Mouse (Mus musculus) kidney, embryonic 15.5 days (tissue): ENCODE results near the gene Eras. TPM values are rescaled to one million over a fixed set of nuclear protein-coding genes. Genes with fewer than 3 reads are reported as not detected.

Experiments
- ATAC-seq: fragments of 200-750 bp; cut with Nextera tagmentation; replicated peaks from 2 replicates; pipeline ENCODE4 v1.8.0; 2017; ENCODE audit warnings: moderate TSS enrichment; ENCODE audit not compliant: low FRiP score
- H3K27ac ChIP-seq: fragments of 300-500 bp; sonication (generic); 2 replicates; pipeline ENCODE4 v1.5.1; 2015; ENCODE audit warnings: mild to moderate bottlenecking, inconsistent platforms
- H3K27me3 ChIP-seq: fragments of 300-500 bp; sonication (generic); 2 replicates; pipeline ENCODE4 v1.6.1; 2015; ENCODE audit warnings: inconsistent platforms
- H3K36me3 ChIP-seq: fragments of 300-500 bp; sonication (generic); 2 replicates; pipeline ENCODE4 v1.6.1; 2015; ENCODE audit warnings: inconsistent platforms
- H3K4me1 ChIP-seq: fragments of 300-500 bp; sonication (generic); 2 replicates; pipeline ENCODE4 v1.6.1; 2015; ENCODE audit warnings: inconsistent platforms
- H3K4me2 ChIP-seq: fragments of 300-500 bp; sonication (generic); 2 replicates; pipeline ENCODE4 v1.6.1; 2015; ENCODE audit warnings: moderate library complexity, mild to moderate bottlenecking, inconsistent platforms
- H3K4me3 ChIP-seq: fragments of 300-500 bp; sonication (generic); replicated peaks from 2 replicates; pipeline ENCODE4 v1.5.1; 2015; ENCODE audit warnings: mild to moderate bottlenecking, inconsistent platforms
- H3K9ac ChIP-seq: fragments of 300-500 bp; sonication (generic); 2 replicates; pipeline ENCODE4 v1.6.1; 2015; ENCODE audit warnings: mild to moderate bottlenecking, inconsistent platforms
- H3K9me3 ChIP-seq: fragments of 300-500 bp; sonication (generic); replicated peaks from 2 replicates; pipeline ENCODE4 v1.6.1; 2016; ENCODE audit warnings: inconsistent platforms
- WGBS: fragments of 180-500 bp; shearing (Covaris S2); methylation state at CpG from one replicate; pipeline ENCODE4 v1.1.7; 2015; ENCODE audit warnings: mixed read lengths; 5-methylcytosine and 5-hydroxymethylcytosine counted together
- polyA plus RNA-seq: library from polyadenylated mRNA; unstranded; fragments of >200 nt; fragmentation: Nextera tagmentation; extraction: Ambion mirVana; gene quantifications from 2 replicates; pipeline ENCODE4 v1.2.1, GENCODE M21; 2015

Eras gene
- polyA plus RNA-seq = not detected in 2 replicates

DNA sequence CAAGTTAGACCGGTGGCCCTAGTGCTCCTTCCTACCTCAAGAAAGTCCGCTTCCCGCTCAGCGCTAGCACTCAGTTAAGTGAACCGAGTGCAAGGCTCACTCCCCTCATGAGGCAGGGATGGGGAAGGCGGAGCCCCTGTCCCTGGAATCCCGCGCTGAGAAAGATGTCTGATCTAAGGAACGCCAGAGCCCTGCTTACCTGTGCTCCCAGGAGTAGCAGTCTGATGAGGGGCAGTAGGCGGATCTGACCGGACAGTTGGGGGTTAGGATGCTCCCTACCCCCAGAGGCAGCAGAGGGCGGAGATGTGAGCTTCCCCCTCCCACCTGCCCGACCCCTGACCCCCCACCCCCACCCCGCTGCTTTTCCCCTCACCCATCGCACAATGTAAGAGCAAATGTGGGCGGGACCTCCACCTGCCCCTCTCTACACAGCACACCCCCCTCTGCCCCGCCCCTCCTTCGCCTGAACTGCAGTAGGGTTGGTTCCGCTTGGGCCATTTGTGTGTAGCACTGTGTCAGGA, at the start of gene Eras:
Eras (minus strand) TSS at position 338 of the 521 bp plus-strand sequence.
- ATAC-seq = no peak
- Histone ChIP-seq H3K9ac (no peak within 1 kb of the TSS), H3K4me2 (0 out of 2 replicates have a peak within 1 kb of the TSS, but pooled peaks have one; percentile 12), H3K4me1 (no peaks in the 10 kb centered on the region), H3K27ac (no peak within 1 kb of the TSS), H3K27me3 (peaks cover 49% of the 10 kb centered on the region), H3K4me3 (no peak within 1 kb of the TSS), H3K9me3 (0 out of 2 replicates have a peak, but pooled peaks cover 4% of the 10 kb centered on the region), H3K36me3 (peaks cover 29% of the 10 kb centered on the region)
- WGBS = 22% methylated on average over 19 of the region's 19 CpGs

DNA sequence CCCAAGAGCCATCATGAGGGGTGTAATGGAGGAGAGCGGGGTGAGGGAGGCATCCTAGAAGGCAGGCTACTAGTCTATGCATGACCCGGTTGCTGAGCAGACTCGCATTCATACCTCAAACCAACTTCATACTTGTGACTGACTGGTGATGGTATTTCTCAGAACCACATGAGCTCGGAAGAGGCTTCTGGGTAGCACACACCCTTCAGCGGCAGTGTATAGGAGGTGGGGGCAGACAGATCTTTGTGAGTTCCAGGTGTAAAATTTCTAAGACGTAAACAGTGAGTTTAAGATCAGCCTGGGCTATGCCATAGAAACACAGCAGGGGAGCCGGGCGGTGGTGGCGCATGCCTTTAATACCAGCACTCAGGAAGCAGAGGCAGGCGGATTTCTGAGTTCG, 49.5 kb upstream of the Eras start, which contains the start of gene Gata1:
Gata1 (minus strand) TSS at position 180 of the 400 bp plus-strand sequence.
- no peak for ATAC-seq
- WGBS = 89% methylated on average over 11 of the region's 11 CpGs
- no peak within 1 kb of the TSS for H3K4me2 ChIP-seq

DNA sequence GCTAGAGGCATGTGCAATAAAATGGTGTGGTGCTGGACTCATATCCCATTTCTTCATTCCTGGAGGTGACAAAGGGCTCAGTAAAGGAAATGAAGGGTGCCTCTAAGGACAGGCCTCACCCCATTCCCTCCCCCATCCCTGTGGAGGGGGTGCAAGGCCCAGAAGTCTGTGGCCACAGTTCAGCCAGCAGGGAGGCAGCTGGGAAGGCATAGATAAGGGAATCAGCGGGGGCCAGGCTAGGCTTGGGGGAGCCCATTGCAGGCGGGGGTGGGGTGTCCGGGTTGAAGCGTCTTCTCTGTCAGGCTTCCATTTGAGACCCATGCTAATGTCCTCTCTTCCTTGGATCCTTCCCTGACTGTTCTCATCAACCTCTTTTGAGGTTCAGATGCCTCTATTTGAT, 42.9 kb upstream of the Eras start:
- Histone ChIP-seq H3K27ac (no peak overlapping the region), H3K9me3 (no peaks in the 10 kb centered on the region), H3K4me3 (no peak overlapping the region), H3K4me1 (no peaks in the 10 kb centered on the region), H3K4me2 (no peak overlapping the region), H3K9ac (no peak overlapping the region), H3K27me3 (no peaks in the 10 kb centered on the region), H3K36me3 (no peaks in the 10 kb centered on the region)
- WGBS = 70% methylated on average over 4 of the region's 4 CpGs
- ATAC-seq = peak; percentile 49; the same call in 1 of the 2 replicates

More for the DNA sequence above, 49.5 kb upstream of the Eras start, which contains the start of gene Gata1:
- H3K27ac ChIP-seq = no peak within 1 kb of the TSS
- H3K4me3 ChIP-seq = no peak within 1 kb of the TSS
- H3K9ac ChIP-seq = no peak within 1 kb of the TSS
- no peaks in the 10 kb centered on the region for H3K9me3 ChIP-seq
- H3K4me1 ChIP-seq = no peaks in the 10 kb centered on the region
- H3K27me3 ChIP-seq = no peaks in the 10 kb centered on the region
- H3K36me3 ChIP-seq = no peaks in the 10 kb centered on the region

DNA sequence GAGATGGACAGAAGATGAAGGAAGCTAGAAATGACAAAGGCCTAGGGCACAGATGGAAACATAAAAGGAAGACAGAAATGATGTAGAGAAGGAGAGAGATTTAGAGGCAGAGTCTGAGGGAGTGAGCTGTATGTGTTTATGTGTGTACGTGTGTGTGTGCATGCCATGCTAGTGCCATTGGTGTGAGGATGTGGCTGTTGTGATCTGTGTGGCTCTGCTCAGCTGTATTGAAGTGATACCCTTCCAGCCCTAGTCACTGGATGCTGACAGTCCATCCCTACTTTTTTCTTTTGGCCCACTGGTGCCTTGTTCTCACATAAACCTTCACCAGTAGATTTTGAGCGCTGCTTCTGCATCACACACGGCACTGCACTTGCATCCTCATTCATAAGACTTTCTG, 40.5 kb upstream of the Eras start:
- no peak overlapping the region for H3K27ac ChIP-seq
- no peak overlapping the region for H3K9ac ChIP-seq
- no peaks in the 10 kb centered on the region for H3K4me1 ChIP-seq
- H3K4me3 ChIP-seq = no peak overlapping the region
- ATAC-seq = no peak
- no peak overlapping the region for H3K4me2 ChIP-seq
- H3K9me3 ChIP-seq = no peaks in the 10 kb centered on the region
- no peaks in the 10 kb centered on the region for H3K27me3 ChIP-seq
- H3K36me3 ChIP-seq = no peaks in the 10 kb centered on the region
- 92% methylated on average over 3 of the region's 3 CpGs for WGBS

DNA sequence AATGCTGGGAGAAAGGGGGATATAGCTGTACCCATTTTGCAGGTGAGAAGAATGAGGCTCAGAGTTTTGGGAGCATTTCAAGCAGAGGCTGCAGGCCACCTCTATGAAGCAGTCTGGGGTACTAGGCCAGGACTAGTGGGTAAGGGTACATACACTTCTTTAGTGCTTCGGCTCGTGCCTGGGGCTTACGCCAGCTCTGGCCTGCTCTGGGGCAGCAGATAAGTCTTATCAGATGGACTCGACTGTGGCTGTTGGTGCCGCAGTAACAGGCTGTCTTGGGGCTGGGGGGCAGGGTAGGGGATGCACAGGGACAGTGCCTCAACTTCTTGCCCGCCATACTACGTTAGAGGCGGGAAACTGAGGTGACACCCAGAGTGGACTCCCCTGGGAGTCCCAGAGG, 39.8 kb upstream of the Eras start:
- no peaks in the 10 kb centered on the region for H3K9me3 ChIP-seq
- H3K27ac ChIP-seq = no peak overlapping the region
- WGBS = 86% methylated on average over 8 of the region's 8 CpGs
- no peak overlapping the region for H3K4me3 ChIP-seq
- H3K4me2 ChIP-seq = no peak overlapping the region
- ATAC-seq = no peak
- no peaks in the 10 kb centered on the region for H3K27me3 ChIP-seq
- no peaks in the 10 kb centered on the region for H3K36me3 ChIP-seq
- no peak overlapping the region for H3K9ac ChIP-seq
- no peaks in the 10 kb centered on the region for H3K4me1 ChIP-seq

DNA sequence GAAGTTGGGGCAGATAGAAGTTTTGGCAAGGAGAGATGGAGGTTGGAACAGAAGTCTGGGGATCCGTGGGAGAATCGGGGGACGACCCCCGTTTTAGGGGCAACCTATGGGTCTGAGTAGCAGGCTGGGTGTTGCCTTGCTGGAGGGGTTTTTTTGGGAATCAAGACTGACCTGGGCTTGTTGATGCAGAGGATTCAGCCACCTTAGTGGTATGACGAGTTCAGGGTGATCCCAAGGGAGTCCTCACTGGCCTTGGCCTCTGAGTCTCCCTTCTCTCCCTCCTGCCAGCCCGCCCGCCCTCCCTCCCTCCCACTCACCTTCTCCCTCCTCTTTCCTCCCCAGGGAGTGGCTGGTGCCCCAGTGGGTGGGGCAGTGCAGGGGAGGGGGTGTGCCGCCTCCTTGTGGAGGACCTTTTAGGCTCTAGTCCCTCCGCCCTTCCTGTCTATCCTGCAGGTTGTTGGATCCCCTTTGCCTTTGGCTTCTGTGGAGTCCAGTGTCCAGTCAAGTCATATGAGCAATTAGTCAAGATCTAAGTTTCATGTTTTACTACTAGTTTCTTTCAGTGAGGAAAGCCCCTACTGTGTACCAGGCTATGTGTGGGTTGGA, 39.3 kb upstream of the Eras start:
- Histone ChIP-seq H3K36me3 (no peaks in the 10 kb centered on the region), H3K27ac (no peak overlapping the region), H3K4me2 (no peak overlapping the region), H3K9me3 (no peaks in the 10 kb centered on the region), H3K27me3 (no peaks in the 10 kb centered on the region), H3K9ac (no peak overlapping the region), H3K4me3 (no peak overlapping the region), H3K4me1 (no peaks in the 10 kb centered on the region)
- WGBS = 78% methylated on average over 9 of the region's 9 CpGs
- no peak for ATAC-seq

GRCm38 (mm10) chrX:7966161-7966560, 37.8 kb upstream of the Eras start:
- Histone ChIP-seq H3K27ac (no peak overlapping the region), H3K36me3 (no peaks in the 10 kb centered on the region), H3K4me1 (no peaks in the 10 kb centered on the region), H3K27me3 (no peaks in the 10 kb centered on the region), H3K4me3 (no peak overlapping the region), H3K9me3 (no peaks in the 10 kb centered on the region), H3K9ac (no peak overlapping the region), H3K4me2 (no peak overlapping the region)
- WGBS = 79% methylated on average over 4 of the region's 4 CpGs
- ATAC-seq = no peak

- Histone ChIP-seq H3K4me3 (no peak overlapping the region), H3K36me3 (no peaks in the 10 kb centered on the region), H3K4me2 (no peak overlapping the region), H3K9me3 (no peaks in the 10 kb centered on the region), H3K27me3 (no peaks in the 10 kb centered on the region), H3K27ac (no peak overlapping the region), H3K4me1 (no peaks in the 10 kb centered on the region), H3K9ac (no peak overlapping the region)
- ATAC-seq = no peak
- WGBS = 74% methylated on average over 7 of the region's 7 CpGs
Observed at GRCm38 (mm10) chrX:7963829-7964626, 35.6 kb upstream of the Eras start.

GRCm38 (mm10) chrX:7958868-7959267, 30.5 kb upstream of the Eras start:
- no peaks in the 10 kb centered on the region for H3K36me3 ChIP-seq
- H3K9me3 ChIP-seq = no peaks in the 10 kb centered on the region

GRCm38 (mm10) chrX:7950091-7950490, 21.7 kb upstream of the Eras start:
- H3K4me2 ChIP-seq = no peak overlapping the region
- ATAC-seq = no peak
- no peaks in the 10 kb centered on the region for H3K36me3 ChIP-seq
- H3K4me3 ChIP-seq = no peak overlapping the region
- H3K27ac ChIP-seq = no peak overlapping the region
- H3K9ac ChIP-seq = no peak overlapping the region
- no peaks in the 10 kb centered on the region for H3K27me3 ChIP-seq
- WGBS = 88% methylated on average over 7 of the region's 7 CpGs
- H3K9me3 ChIP-seq = no peaks in the 10 kb centered on the region
- H3K4me1 ChIP-seq = 0 out of 2 replicates have a peak, but pooled peaks cover 6% of the 10 kb centered on the region

More at GRCm38 (mm10) chrX:7958868-7959267, 30.5 kb upstream of the Eras start:
- Histone ChIP-seq H3K27me3 (no peaks in the 10 kb centered on the region), H3K9ac (no peak overlapping the region), H3K4me1 (no peaks in the 10 kb centered on the region), H3K4me2 (no peak overlapping the region), H3K4me3 (no peak overlapping the region), H3K27ac (no peak overlapping the region)
- 95% methylated on average over 9 of the region's 9 CpGs for WGBS
- ATAC-seq = no peak

DNA sequence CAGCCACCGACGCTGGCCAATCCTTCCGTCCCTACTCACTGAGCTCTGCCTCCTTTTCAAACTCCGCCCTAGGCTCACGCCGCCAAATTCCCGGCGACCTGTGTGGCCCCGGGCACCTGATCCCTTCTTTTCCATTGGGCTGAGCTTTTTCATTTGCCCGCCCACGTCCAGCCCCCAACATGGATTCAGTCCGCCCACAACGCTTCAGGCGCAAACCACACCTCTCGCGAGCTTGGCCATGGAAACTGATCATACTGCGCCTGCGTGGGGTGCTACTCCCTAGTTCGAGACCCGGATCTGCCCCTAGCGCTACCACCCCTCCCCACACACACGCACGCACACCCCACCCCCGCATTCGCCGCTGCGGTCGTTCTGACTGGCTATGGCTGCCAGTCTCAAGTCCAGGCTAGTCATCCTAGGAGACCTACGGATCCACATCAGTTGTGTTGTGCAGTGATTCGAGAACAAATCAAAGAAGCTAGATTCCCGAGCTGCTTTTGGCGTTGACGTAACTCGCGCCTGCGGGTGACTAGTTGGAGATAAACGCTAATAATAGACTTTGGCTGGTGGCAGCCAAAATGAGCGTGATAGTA, 19.6 kb upstream of the Eras start:
- 0 out of 2 replicates have a peak overlapping the region, but pooled peaks have one; percentile 51 for H3K27ac ChIP-seq
- H3K36me3 ChIP-seq = no peaks in the 10 kb centered on the region
- H3K4me3 ChIP-seq = peak overlapping the region; percentile 55
- no peaks in the 10 kb centered on the region for H3K9me3 ChIP-seq
- 0 out of 2 replicates have a peak, but pooled peaks cover 6% of the 10 kb centered on the region for H3K4me1 ChIP-seq
- ATAC-seq = peak; percentile 98
- H3K27me3 ChIP-seq = no peaks in the 10 kb centered on the region
- H3K9ac ChIP-seq = 0 out of 2 replicates have a peak overlapping the region, but pooled peaks have one; percentile 31
- H3K4me2 ChIP-seq = peak overlapping the region; percentile 59
- WGBS = 15% methylated on average over 38 of the region's 38 CpGs
